27 mouse cellular contexts compared by ENCODE assay signal in the genomic region with DNA sequence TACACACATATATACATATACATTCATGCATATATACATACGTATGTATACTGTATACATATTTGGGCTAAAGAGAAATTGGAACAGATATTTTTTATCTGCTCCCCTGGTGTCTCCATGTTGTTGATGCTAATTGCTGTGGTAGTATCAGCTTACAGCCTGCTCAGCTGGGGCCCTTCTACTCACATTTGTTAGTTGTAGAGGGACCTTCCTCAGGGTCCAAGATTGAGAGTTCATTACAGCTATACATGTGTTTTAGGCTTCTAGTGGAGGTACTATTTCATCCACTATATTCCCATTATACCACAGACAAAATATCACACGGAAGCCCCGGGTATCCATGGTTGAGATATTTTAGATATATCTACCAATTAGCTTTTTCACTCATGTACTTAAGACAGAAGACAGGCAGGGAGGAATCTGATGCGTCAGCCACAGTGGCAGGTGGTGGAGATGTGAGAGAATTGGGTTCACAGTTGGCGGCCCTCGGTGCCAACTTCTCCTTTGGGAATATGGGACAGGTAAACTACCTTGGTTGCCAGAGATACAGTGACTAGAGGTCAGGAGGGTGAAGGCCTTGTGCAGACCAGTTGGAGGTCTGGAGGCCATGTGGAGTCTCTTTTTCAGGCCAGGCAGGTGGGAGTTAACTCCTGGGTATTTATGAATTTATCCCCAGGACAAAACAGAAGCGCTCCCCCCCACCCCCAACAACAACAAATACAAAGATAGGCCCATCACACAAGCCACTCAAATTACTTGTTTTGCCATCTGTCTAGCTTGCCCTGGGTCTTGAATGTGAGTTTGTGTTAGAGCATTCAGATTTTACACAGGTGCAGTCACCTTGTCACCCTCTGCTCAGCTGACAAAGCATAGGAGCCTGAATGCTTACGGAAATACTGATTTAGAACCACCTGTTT. TPM values are rescaled to one million over a fixed set of nuclear protein-coding genes. Genes with fewer than 3 reads are reported as not detected.
DNase-seq lines count a peak whose midpoint lies in the region; ATAC-seq and TF ChIP-seq lines count a peak whose summit lies in the region.
"Had no signal": no experiment of that assay in that cellular context is flagged by ENCODE, and none has a peak within 500 bp of the region (broad histone marks: within the 10 kb centered on the region; RNA-seq: fewer than 3 reads in every experiment).

No protein-coding gene starts in this region.

- peaks cover 9% of the 10 kb centered on the region for H3K4me1 ChIP-seq in liver, adult 2 months (ENCODE audit: control insufficient read depth, insufficient read depth, low read length)
- no peaks in the 10 kb centered on the region for H3K4me1 ChIP-seq in hindbrain, postnatal 0 days (ENCODE audit: insufficient read depth, low read length)

- no peak for TF ChIP-seq POLR2A in liver, adult 2 months (IDR thresholded peaks at IDR 0.05; ENCODE audit: extremely low read depth, insufficient read depth, low read length)

- ATAC-seq in hindbrain, postnatal 0 days, result no peak
- ATAC-seq: forebrain, embryonic 14.5 days; hindbrain, embryonic 16.5 days; intestine, embryonic 16.5 days; midbrain, embryonic 16.5 days had no signal

- WGBS in liver, adult 2 months, result 76% methylated on average over 8 of the region's 8 CpGs
- 90% methylated on average over 8 of the region's 8 CpGs for whole genome bisulfite sequencing in hindbrain, postnatal 0 days

- H3K4me2 ChIP-seq in hindbrain, postnatal 0 days (ENCODE audit: low read depth, low read length), result no peak overlapping the region
- H3K4me2 ChIP-seq: liver, embryonic 11.5 days; lung, embryonic 15.5 days; neural tube, embryonic 13.5 days had no signal

- no peak overlapping the region for H3K4me3 ChIP-seq in liver, adult 2 months (ENCODE audit: insufficient read depth, low read depth, low read length)
- H3K4me3 ChIP-seq in hindbrain, postnatal 0 days (ENCODE audit: low read length), result no peak overlapping the region
- H3K4me3 ChIP-seq: hindbrain, embryonic 10.5 days; lung, embryonic 15.5 days; midbrain, embryonic 10.5 days; myocyte; neural tube, embryonic 13.5 days had no signal

- peak; percentile 61 for DNase-seq in liver, adult 2 months (ENCODE audit: extremely low read depth, low read depth, low spot score)
- DNase-seq in liver, result no peak
- peak; percentile 82 for DNase-seq in cerebellum, adult 11-12 months
- DNase-seq in cerebellum, adult 8-10 months, result peak; percentile 67
- peak; percentile 77 to 83 for DNase-seq in cerebellum, postnatal 25 days
- no peak for DNase-seq in layer of hippocampus, adult 18-20 months (ENCODE audit: low spot score in 2 of 2)
- DNase-seq in hindbrain, postnatal 0 days (ENCODE audit: low spot score), result no peak
- DNase-seq: adrenal gland, postnatal 10 days; gastrocnemius, postnatal 14 days; heart, adult 18-20 months; heart, postnatal 14 days; kidney, adult 8-10 months; kidney, postnatal 14 days; right cerebral cortex, postnatal 4 days; thymus, postnatal 4 days had no signal

- H3K27ac ChIP-seq in liver, adult 2 months (replicated peaks; ENCODE audit: insufficient read depth, low read depth, low read length), result no peak overlapping the region
- no peak overlapping the region for H3K27ac ChIP-seq in hindbrain, postnatal 0 days
- H3K27ac ChIP-seq: lung, embryonic 15.5 days; neural tube, embryonic 13.5 days; stomach, postnatal 0 days had no signal

- no peaks in the 10 kb centered on the region; the same call in 1 of the 2 replicates for H3K36me3 ChIP-seq in liver, adult 2 months (ENCODE audit: control insufficient read depth, insufficient read depth, low read length)
- H3K36me3 ChIP-seq in hindbrain, postnatal 0 days (ENCODE audit: insufficient read depth, low read length), result no peaks in the 10 kb centered on the region
- H3K36me3 ChIP-seq: hindbrain, embryonic 10.5 days; lung, embryonic 15.5 days; midbrain, embryonic 10.5 days; neural tube, embryonic 13.5 days had no signal

- TF ChIP-seq CTCF in liver, adult 2 months (IDR thresholded peaks at IDR 0.05; ENCODE audit: low read depth, low read length), result no peak
- TF ChIP-seq CTCF in hindbrain, postnatal 0 days (IDR thresholded peaks at IDR 0.05; ENCODE audit: low read depth), result no peak

- H3K27me3 ChIP-seq in liver, adult 2 months (ENCODE audit: control insufficient read depth, insufficient read depth, low read length), result no peaks in the 10 kb centered on the region
- no peaks in the 10 kb centered on the region for H3K27me3 ChIP-seq in hindbrain, postnatal 0 days (ENCODE audit: insufficient read depth, low read length)
- H3K27me3 ChIP-seq: CH12.LX; lung, embryonic 15.5 days; neural tube, embryonic 13.5 days had no signal

- H3K79me2 ChIP-seq in liver, adult 2 months (ENCODE audit: control insufficient read depth, insufficient read depth, low read length), result peaks cover 14% of the 10 kb centered on the region; the same call in 1 of the 2 replicates

- no peaks in the 10 kb centered on the region for H3K9me3 ChIP-seq in hindbrain, postnatal 0 days (ENCODE audit: low read length)
- H3K9me3 ChIP-seq: hindbrain, embryonic 10.5 days; lung, embryonic 15.5 days; midbrain, embryonic 10.5 days; neural tube, embryonic 13.5 days had no signal

- no peak overlapping the region for H3K9ac ChIP-seq in liver, adult 2 months (ENCODE audit: low read depth, low read length)
- no peak overlapping the region for H3K9ac ChIP-seq in hindbrain, postnatal 0 days (replicated peaks; ENCODE audit: low read length)
- H3K9ac ChIP-seq: lung, embryonic 15.5 days; neural tube, embryonic 13.5 days had no signal

RNA-seq across cellular contexts. Expression of gene Wdfy2, which starts 57.7 kb away (rescaled TPM):
- total RNA-seq in liver, adult 2 months (2014; rRNA removed), result 10.7 and 11.5 TPM in 2 replicates
- 4.8 and 6.1 TPM in 2 replicates for polyA plus RNA-seq in liver, adult 2 months (2012; rRNA removed)
- total RNA-seq in layer of hippocampus, adult 18-20 months (2021), result 10 to 100 TPM; 16.2 to 17.6 TPM
- 16.9 and 20.6 TPM in 2 replicates for total RNA-seq in hindbrain, postnatal 0 days (2014; rRNA removed)
- 4.5 and 4.6 TPM in 2 replicates for polyA plus RNA-seq in hindbrain, postnatal 0 days (2015; fragmentation: Nextera tagmentation; extraction: Ambion mirVana)

Comparison
In these comparisons a context has a peak if more than half of its experiments do, and no peak if none do; other contexts are left out.
1. DNase-seq: peak in liver, adult 2 months (single experiment), cerebellum, adult 11-12 months (single experiment), cerebellum, adult 8-10 months (single experiment) and cerebellum, postnatal 25 days (2 of 2); none in liver (single experiment), layer of hippocampus, adult 18-20 months (0 of 2) and hindbrain, postnatal 0 days (single experiment).